Mouse (Mus musculus) kidney, embryonic 14.5 days (tissue): ENCODE results near the gene Pfn1. TPM values are rescaled to one million over a fixed set of nuclear protein-coding genes. Genes with fewer than 3 reads are reported as not detected.

ENCODE experiments used
- ATAC-seq: fragments of 200-750 bp; cut with Nextera tagmentation; 2 replicates; pipeline ENCODE4 v1.8.0; 2017; ENCODE audit warnings: moderate number of reproducible peaks, mild to moderate bottlenecking, moderate TSS enrichment, moderate library complexity; ENCODE audit not compliant: low FRiP score, low TSS enrichment
- H3K27ac ChIP-seq: fragments of 300-500 bp; sonication (generic); 2 replicates; pipeline ENCODE4 v1.5.1; 2014; ENCODE audit warnings: low read depth, mild to moderate bottlenecking, low read length, moderate library complexity, mixed read lengths
- H3K27me3 ChIP-seq: fragments of 300-500 bp; sonication (generic); 2 replicates; pipeline ENCODE4 v1.6.1; 2014; ENCODE audit warnings: mild to moderate bottlenecking, low read length; ENCODE audit not compliant: control insufficient read depth, insufficient read depth
- H3K36me3 ChIP-seq: fragments of 300-500 bp; sonication (generic); 2 replicates; pipeline ENCODE4 v1.6.1; 2014; ENCODE audit warnings: low read length, mixed read lengths; ENCODE audit not compliant: control insufficient read depth, insufficient read depth
- H3K4me1 ChIP-seq: fragments of 300-500 bp; sonication (generic); 2 replicates; pipeline ENCODE4 v1.6.1; 2014; ENCODE audit warnings: low read length, mixed read lengths; ENCODE audit not compliant: control insufficient read depth, insufficient read depth
- H3K4me2 ChIP-seq: fragments of 300-500 bp; sonication (generic); replicated peaks from 2 replicates; pipeline ENCODE4 v1.6.1; 2014; ENCODE audit warnings: low read depth, mild to moderate bottlenecking, low read length
- H3K4me3 ChIP-seq: fragments of 300-500 bp; sonication (generic); 2 replicates; pipeline ENCODE4 v1.5.1; 2014; ENCODE audit warnings: mild to moderate bottlenecking, low read length
- H3K9ac ChIP-seq: fragments of 300-500 bp; sonication (generic); 2 replicates; pipeline ENCODE4 v1.6.1; 2014; ENCODE audit warnings: low read depth, mild to moderate bottlenecking, low read length, moderate library complexity
- H3K9me3 ChIP-seq: fragments of 300-500 bp; sonication (generic); 2 replicates; pipeline ENCODE4 v1.6.1; 2016; ENCODE audit warnings: low read length; ENCODE audit not compliant: control insufficient read depth
- WGBS: fragments of 180-500 bp; shearing (Covaris S2); extraction: QIAGEN DNeasy Blood & Tissue Kit; methylation state at CpG from one replicate; pipeline ENCODE4 v1.1.7; 2014; 5-methylcytosine and 5-hydroxymethylcytosine counted together
- polyA plus RNA-seq: library from polyadenylated mRNA; unstranded; fragments of >200 nt; fragmentation: Nextera tagmentation; extraction: Ambion mirVana; gene quantifications from 2 replicates; pipeline ENCODE4 v1.2.1, GENCODE M21; 2014

The Pfn1 gene
- polyA plus RNA-seq, result 1,900 and 2,186 TPM in 2 replicates

DNA sequence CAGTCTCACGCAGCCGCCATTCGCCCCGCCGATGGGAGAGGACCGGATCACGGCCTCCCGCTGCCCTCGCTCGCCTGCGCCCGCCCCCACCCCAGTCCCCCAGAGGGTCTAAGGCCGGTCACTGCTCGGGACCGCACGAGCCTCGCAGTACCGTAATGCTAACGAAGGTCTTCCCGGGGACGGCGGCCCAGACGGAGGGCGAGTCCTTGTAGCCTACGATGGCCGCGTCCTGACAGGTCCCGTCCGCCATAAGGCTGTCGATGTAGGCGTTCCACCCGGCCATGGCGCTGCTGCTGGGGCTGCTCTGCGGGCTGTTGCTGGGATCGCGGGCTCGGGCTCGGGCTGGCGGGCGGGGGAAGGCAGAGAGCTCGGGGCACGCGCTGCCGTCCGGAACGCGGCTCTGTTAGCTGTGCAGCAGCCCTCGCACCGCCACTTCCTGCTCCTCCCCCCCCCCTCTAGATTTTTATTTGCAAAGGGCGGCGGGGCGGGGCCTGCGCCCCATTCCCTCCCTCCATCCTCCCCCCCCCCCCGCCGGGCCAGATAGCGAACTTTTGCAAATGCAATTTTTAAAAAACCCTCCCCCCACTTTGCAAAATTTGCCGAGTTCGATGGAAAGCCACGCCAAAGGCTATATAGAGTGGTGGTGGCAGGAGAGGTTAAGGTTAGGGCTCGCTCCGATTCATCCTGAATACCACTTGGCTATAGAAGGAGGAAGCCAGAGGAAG lies at the start of gene Pfn1:
TSS of gene Pfn1 (minus strand) at position 447 of the 725 bp plus-strand sequence.
- peaks cover 46% of the 10 kb centered on the region for H3K4me1 ChIP-seq
- H3K27me3 ChIP-seq, result no peaks in the 10 kb centered on the region
- H3K27ac ChIP-seq, result peak within 1 kb of the TSS; percentile 99
- H3K9me3 ChIP-seq, result no peaks in the 10 kb centered on the region
- under 1% methylated on average over 60 of the region's 61 CpGs for WGBS
- peaks cover 36% of the 10 kb centered on the region for H3K36me3 ChIP-seq
- peak; percentile 34 for ATAC-seq
- peak within 1 kb of the TSS; percentile 93 for H3K4me3 ChIP-seq
- H3K4me2 ChIP-seq, result peak within 1 kb of the TSS; percentile 71
- H3K9ac ChIP-seq, result peak within 1 kb of the TSS; percentile 95

DNA sequence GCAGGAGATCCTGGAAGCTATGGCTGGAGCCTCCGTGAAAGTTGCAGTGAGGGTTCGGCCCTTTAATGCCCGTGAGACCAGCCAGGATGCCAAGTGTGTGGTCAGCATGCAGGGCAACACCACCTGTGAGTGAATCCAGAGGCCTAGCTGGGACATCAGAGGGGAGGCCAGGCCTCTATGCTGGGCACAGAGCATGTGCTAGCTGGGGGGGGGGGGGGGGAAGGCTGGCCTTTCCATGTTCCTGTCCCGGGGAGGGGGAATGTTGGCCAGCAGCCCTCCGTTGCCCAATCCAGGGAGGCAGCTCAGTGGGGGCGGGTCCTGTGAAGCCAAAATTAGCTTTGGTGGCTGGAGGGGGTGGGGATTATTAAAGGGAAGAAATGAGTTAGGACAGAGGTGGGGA lies 48.3 kb upstream of the Pfn1 start:
- Histone ChIP-seq H3K4me2 (no peak overlapping the region), H3K4me3 (no peak overlapping the region), H3K27ac (no peak overlapping the region), H3K36me3 (peaks cover 46% of the 10 kb centered on the region), H3K4me1 (peaks cover 16% of the 10 kb centered on the region), H3K9me3 (no peaks in the 10 kb centered on the region), H3K9ac (0 out of 2 replicates have a peak overlapping the region, but pooled peaks have one; percentile 40), H3K27me3 (no peaks in the 10 kb centered on the region)
- no peak for ATAC-seq
- 79% methylated on average over 5 of the region's 6 CpGs for WGBS

DNA sequence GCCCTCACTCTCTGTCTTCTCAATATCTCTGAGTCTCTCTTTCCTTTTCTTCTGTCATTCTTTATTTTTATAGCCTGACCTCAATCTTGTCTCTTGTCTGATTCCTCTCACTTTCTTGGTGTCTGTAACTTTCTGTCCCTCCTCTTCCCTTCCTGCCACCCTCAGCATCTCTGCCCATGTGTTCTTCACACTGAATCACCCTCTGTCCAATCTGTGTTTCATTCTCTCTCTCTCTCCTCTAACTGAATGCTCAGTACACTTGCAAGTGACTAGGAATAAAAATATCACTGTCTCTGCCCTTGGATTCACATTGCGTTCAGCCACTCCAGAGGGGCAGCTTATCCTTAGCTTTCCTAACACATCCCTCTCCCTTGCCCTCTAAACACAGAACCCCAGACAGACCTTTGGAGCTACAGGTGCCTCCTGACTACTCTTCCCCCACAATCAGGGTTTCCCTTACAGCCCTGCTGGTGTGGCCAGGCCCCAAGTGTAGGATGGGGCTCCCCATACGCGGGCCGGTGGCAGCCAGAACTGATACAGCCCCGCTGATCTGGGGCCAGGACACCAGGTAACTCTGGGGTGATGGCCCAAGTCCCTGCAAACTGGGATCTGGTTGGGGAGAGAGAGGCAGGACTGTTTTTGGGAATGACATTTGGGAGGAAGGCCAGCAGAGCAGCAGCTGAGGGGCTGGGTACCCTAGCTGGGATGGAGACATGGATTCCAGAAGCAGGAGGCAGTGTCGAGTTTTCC lies 47.7 kb upstream of the Pfn1 start:
- H3K9ac ChIP-seq, result peak overlapping the region; percentile 92; the same call in 1 of the 2 replicates
- H3K27ac ChIP-seq, result no peak overlapping the region
- ATAC-seq, result no peak
- H3K4me2 ChIP-seq, result peak overlapping the region; percentile 66; the same call in 1 of the 2 replicates
- no peaks in the 10 kb centered on the region for H3K9me3 ChIP-seq
- WGBS, result 82% methylated on average over 6 of the region's 6 CpGs
- no peak overlapping the region for H3K4me3 ChIP-seq
- H3K4me1 ChIP-seq, result peaks cover 16% of the 10 kb centered on the region
- H3K36me3 ChIP-seq, result peaks cover 39% of the 10 kb centered on the region
- H3K27me3 ChIP-seq, result no peaks in the 10 kb centered on the region

GRCm38 (mm10) chr11:70701221-70701955 lies 46.9 kb upstream of the Pfn1 start:
- Histone ChIP-seq H3K27me3 (no peaks in the 10 kb centered on the region), H3K4me1 (peaks cover 16% of the 10 kb centered on the region), H3K4me3 (peak overlapping the region; percentile 93), H3K27ac (no peak overlapping the region), H3K9me3 (no peaks in the 10 kb centered on the region), H3K9ac (peak overlapping the region; percentile 92), H3K36me3 (peaks cover 32% of the 10 kb centered on the region), H3K4me2 (peak overlapping the region; percentile 66)
- no peak for ATAC-seq
- WGBS, result 7% methylated on average over 10 of the region's 10 CpGs

GRCm38 (mm10) chr11:70700613-70701012 lies 46.2 kb upstream of the Pfn1 start:
- no peaks in the 10 kb centered on the region for H3K9me3 ChIP-seq

GRCm38 (mm10) chr11:70699722-70700556 lies 45.5 kb upstream of the Pfn1 start, which contains the start of the genes Inca1 and Kif1c:
Inca1 (minus strand) TSS chr11:70700155.
Kif1c (plus strand) TSS chr11:70700548.
- H3K4me3 ChIP-seq, result peak within 1 kb of the TSS; percentile 93
- H3K27me3 ChIP-seq, result no peaks in the 10 kb centered on the region
- peak within 1 kb of the TSS; percentile 66 for H3K4me2 ChIP-seq
- peaks cover 17% of the 10 kb centered on the region; the same call in 1 of the 2 replicates for H3K36me3 ChIP-seq
- ATAC-seq, result peak; percentile 95
- peaks cover 16% of the 10 kb centered on the region for H3K4me1 ChIP-seq
- no peaks in the 10 kb centered on the region for H3K9me3 ChIP-seq
- peak within 1 kb of the TSS; percentile 95 for H3K27ac ChIP-seq
- WGBS, result under 1% methylated on average over 64 of the region's 69 CpGs
- H3K9ac ChIP-seq, result peak within 1 kb of the TSS; percentile 92

More at GRCm38 (mm10) chr11:70700613-70701012, 46.2 kb upstream of the Pfn1 start:
- peak overlapping the region; percentile 66 for H3K4me2 ChIP-seq
- H3K4me1 ChIP-seq, result peaks cover 16% of the 10 kb centered on the region
- under 1% methylated on average over 34 of the region's 34 CpGs for WGBS
- peak overlapping the region; percentile 95; the same call in 1 of the 2 replicates for H3K27ac ChIP-seq
- peak; percentile 56 for ATAC-seq
- H3K9ac ChIP-seq, result peak overlapping the region; percentile 92
- peak overlapping the region; percentile 93 for H3K4me3 ChIP-seq
- H3K36me3 ChIP-seq, result peaks cover 24% of the 10 kb centered on the region
- H3K27me3 ChIP-seq, result no peaks in the 10 kb centered on the region

GRCm38 (mm10) chr11:70699051-70699450 lies 44.6 kb upstream of the Pfn1 start:
- H3K4me3 ChIP-seq, result no peak overlapping the region
- WGBS, result 74% methylated on average over 2 of the region's 2 CpGs
- no peak overlapping the region for H3K27ac ChIP-seq
- no peak overlapping the region for H3K9ac ChIP-seq
- peaks cover 16% of the 10 kb centered on the region for H3K4me1 ChIP-seq
- no peaks in the 10 kb centered on the region for H3K9me3 ChIP-seq
- H3K27me3 ChIP-seq, result no peaks in the 10 kb centered on the region
- no peak overlapping the region for H3K4me2 ChIP-seq
- ATAC-seq, result no peak
- H3K36me3 ChIP-seq, result peaks cover 8% of the 10 kb centered on the region; the same call in 1 of the 2 replicates

DNA sequence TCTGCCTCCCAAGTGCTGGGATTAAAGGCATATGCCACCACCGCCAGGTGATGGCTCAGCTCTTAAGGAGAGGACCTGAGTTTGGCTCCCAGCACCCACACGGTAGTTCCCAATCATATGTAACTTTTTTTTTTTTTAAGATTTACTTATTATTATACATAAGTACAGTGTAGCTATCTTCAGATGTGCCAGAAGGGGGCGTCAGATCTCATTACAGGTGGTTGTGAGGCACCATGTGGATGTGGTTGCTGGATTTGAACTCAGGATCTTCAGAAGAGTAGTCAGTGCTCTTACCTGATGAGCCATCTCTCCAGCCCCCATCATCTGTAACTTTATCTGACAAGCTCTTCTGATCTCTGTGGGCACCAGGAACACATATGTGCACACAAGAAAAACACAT lies 42.9 kb upstream of the Pfn1 start:
- no peak overlapping the region for H3K4me2 ChIP-seq
- no peak overlapping the region for H3K4me3 ChIP-seq
- H3K4me1 ChIP-seq, result peaks cover 12% of the 10 kb centered on the region
- no peaks in the 10 kb centered on the region for H3K27me3 ChIP-seq
- no peaks in the 10 kb centered on the region for H3K9me3 ChIP-seq
- WGBS, result 76% methylated on average over 3 of the region's 3 CpGs
- no peaks in the 10 kb centered on the region for H3K36me3 ChIP-seq
- no peak overlapping the region for H3K27ac ChIP-seq
- H3K9ac ChIP-seq, result no peak overlapping the region
- ATAC-seq, result no peak
